In genomic region chr5:108671757-108672156, GRCm38 (mm10) we compare ENCODE assay signal across 22 mouse cellular contexts. TPM values are rescaled to one million over a fixed set of nuclear protein-coding genes. Genes with fewer than 3 reads are reported as not detected.
DNase-seq lines count a peak whose midpoint lies in the region; ATAC-seq and TF ChIP-seq lines count a peak whose summit lies in the region.
"Had no signal": no experiment of that assay in that cellular context is flagged by ENCODE, and none has a peak within 500 bp of the region (broad histone marks: within the 10 kb centered on the region; RNA-seq: fewer than 3 reads in every experiment).

No protein-coding gene starts in this region.

- no peak for ATAC-seq in hindbrain, postnatal 0 days
- no peak for ATAC-seq in hindbrain, embryonic 13.5 days (ENCODE audit: low FRiP score)
- ATAC-seq in liver, embryonic 12.5 days: no peak
- no peak for ATAC-seq in liver, embryonic 11.5 days (replicated peaks; ENCODE audit: low FRiP score)

- WGBS in hindbrain, postnatal 0 days: 95% methylated on average over 12 of the region's 12 CpGs
- 95% methylated on average over 12 of the region's 12 CpGs for WGBS in hindbrain, embryonic 13.5 days
- WGBS in liver, embryonic 12.5 days (ENCODE audit: insufficient replicate concordance): 88% methylated on average over 12 of the region's 12 CpGs
- 94% methylated on average over 12 of the region's 12 CpGs for WGBS in liver, embryonic 11.5 days

- H3K4me1 ChIP-seq in hindbrain, postnatal 0 days (ENCODE audit: insufficient read depth, low read length): peaks cover 2% of the 10 kb centered on the region; the same call in 1 of the 2 replicates
- H3K4me1 ChIP-seq in hindbrain, embryonic 13.5 days (replicated peaks): peaks cover 26% of the 10 kb centered on the region
- H3K4me1 ChIP-seq in liver, embryonic 12.5 days: peaks cover 80% of the 10 kb centered on the region
- peaks cover 28% of the 10 kb centered on the region for H3K4me1 ChIP-seq in liver, embryonic 11.5 days (replicated peaks; ENCODE audit: control insufficient read depth, insufficient read depth, low read length)

- DNase-seq in hindbrain, postnatal 0 days (ENCODE audit: low spot score): no peak
- DNase-seq in liver, embryonic 11.5 days (ENCODE audit: low spot score): no peak
- DNase-seq in R1 (ENCODE audit: low read depth, low spot score): peak; percentile 49
- peak; percentile 17 for DNase-seq in naive thymus-derived CD4-positive, alpha-beta T cell, adult 2 months (ENCODE audit: low read depth)
- DNase-seq in left cerebral cortex, postnatal 4 days: no peak
- no peak for DNase-seq in frontal cortex, adult 2 months (ENCODE audit: extremely low spot score in 1 of 2, low spot score in 1 of 2)
- DNase-seq: adrenal gland, postnatal 10 days; cerebellum, adult 11 months; cerebellum, postnatal 36 days; gastrocnemius, adult 2 months; heart, postnatal 14 days; lung, adult 2 months; lung, postnatal 4 days; spleen, adult 18-20 months; thymus, adult 2 months had no signal

- intact Hi-C loops in left cerebral cortex, postnatal 4 days (cut with DNase I): no loop called here

- H3K9ac ChIP-seq in hindbrain, postnatal 0 days (replicated peaks; ENCODE audit: low read length): no peak overlapping the region
- H3K9ac ChIP-seq in hindbrain, embryonic 13.5 days: no peak overlapping the region
- no peak overlapping the region for H3K9ac ChIP-seq in liver, embryonic 12.5 days
- H3K9ac ChIP-seq in liver, embryonic 11.5 days (ENCODE audit: low read depth, low read length): no peak overlapping the region
- H3K9ac ChIP-seq: heart, embryonic 12.5 days; hindbrain, embryonic 12.5 days; neural tube, embryonic 13.5 days had no signal

- H3K4me3 ChIP-seq in hindbrain, postnatal 0 days (ENCODE audit: low read length): no peak overlapping the region
- H3K4me3 ChIP-seq in hindbrain, embryonic 13.5 days: no peak overlapping the region
- no peak overlapping the region for H3K4me3 ChIP-seq in liver, embryonic 12.5 days
- no peak overlapping the region for H3K4me3 ChIP-seq in liver, embryonic 11.5 days (ENCODE audit: low read depth, low read length)
- H3K4me3 ChIP-seq: embryonic facial prominence, embryonic 10.5 days; gastrocnemius, adult 2 months; heart, embryonic 12.5 days; hindbrain, embryonic 12.5 days; midbrain, embryonic 10.5 days; neural tube, embryonic 13.5 days had no signal

- H3K4me2 ChIP-seq in hindbrain, postnatal 0 days (ENCODE audit: low read depth, low read length): no peak overlapping the region
- no peak overlapping the region for H3K4me2 ChIP-seq in hindbrain, embryonic 13.5 days
- H3K4me2 ChIP-seq in liver, embryonic 12.5 days: no peak overlapping the region
- no peak overlapping the region for H3K4me2 ChIP-seq in liver, embryonic 11.5 days
- H3K4me2 ChIP-seq: heart, embryonic 12.5 days; hindbrain, embryonic 12.5 days; neural tube, embryonic 13.5 days had no signal

- H3K27me3 ChIP-seq in hindbrain, postnatal 0 days (ENCODE audit: insufficient read depth, low read length): no peaks in the 10 kb centered on the region
- H3K27me3 ChIP-seq in hindbrain, embryonic 13.5 days: no peaks in the 10 kb centered on the region
- no peaks in the 10 kb centered on the region for H3K27me3 ChIP-seq in liver, embryonic 12.5 days (replicated peaks)
- H3K27me3 ChIP-seq in liver, embryonic 11.5 days (replicated peaks; ENCODE audit: control insufficient read depth, insufficient read depth, low read length): no peaks in the 10 kb centered on the region
- H3K27me3 ChIP-seq: heart, embryonic 12.5 days; hindbrain, embryonic 12.5 days; neural tube, embryonic 13.5 days had no signal

- no peak overlapping the region for H3K27ac ChIP-seq in hindbrain, postnatal 0 days
- H3K27ac ChIP-seq in hindbrain, embryonic 13.5 days: no peak overlapping the region
- peak overlapping the region; percentile 49; the same call in 1 of the 2 replicates for H3K27ac ChIP-seq in liver, embryonic 12.5 days
- H3K27ac ChIP-seq in liver, embryonic 11.5 days (ENCODE audit: low read depth, low read length): no peak overlapping the region
- H3K27ac ChIP-seq: embryonic facial prominence, embryonic 10.5 days; gastrocnemius, adult 2 months; hindbrain, embryonic 12.5 days; midbrain, embryonic 10.5 days; neural tube, embryonic 13.5 days had no signal

- H3K36me3 ChIP-seq in hindbrain, postnatal 0 days (ENCODE audit: insufficient read depth, low read length): peaks cover 6% of the 10 kb centered on the region
- peaks cover 27% of the 10 kb centered on the region for H3K36me3 ChIP-seq in hindbrain, embryonic 13.5 days
- peaks cover 30% of the 10 kb centered on the region for H3K36me3 ChIP-seq in liver, embryonic 12.5 days
- H3K36me3 ChIP-seq in liver, embryonic 11.5 days (ENCODE audit: control insufficient read depth, insufficient read depth, low read length): peaks cover 16% of the 10 kb centered on the region

- no peaks in the 10 kb centered on the region for H3K9me3 ChIP-seq in hindbrain, postnatal 0 days (ENCODE audit: low read length)
- no peaks in the 10 kb centered on the region for H3K9me3 ChIP-seq in hindbrain, embryonic 13.5 days
- no peaks in the 10 kb centered on the region for H3K9me3 ChIP-seq in liver, embryonic 12.5 days (replicated peaks)
- H3K9me3 ChIP-seq in liver, embryonic 11.5 days (ENCODE audit: control insufficient read depth, low read length): no peaks in the 10 kb centered on the region
- H3K9me3 ChIP-seq: embryonic facial prominence, embryonic 10.5 days; heart, embryonic 12.5 days; hindbrain, embryonic 12.5 days; midbrain, embryonic 10.5 days; neural tube, embryonic 13.5 days had no signal

- TF ChIP-seq CTCF in hindbrain, postnatal 0 days (IDR thresholded peaks at IDR 0.05; ENCODE audit: low read depth): peak; percentile 32

RNA-seq across cellular contexts. Expression of gene Dgkq, which starts 2.3 kb away (rescaled TPM):
- 48.2 and 64.4 TPM in 2 replicates for total RNA-seq in hindbrain, postnatal 0 days (2014; rRNA removed)
- 19.3 and 20.0 TPM in 2 replicates for polyA plus RNA-seq in hindbrain, postnatal 0 days (2015; fragmentation: Nextera tagmentation; extraction: Ambion mirVana)
- 23.8 and 27.2 TPM in 2 replicates for polyA plus RNA-seq in hindbrain, embryonic 13.5 days (2015; fragmentation: Nextera tagmentation; extraction: Ambion mirVana)
- 6.2 and 7.1 TPM in 2 replicates for polyA plus RNA-seq in liver, embryonic 12.5 days (2016; fragmentation: Nextera tagmentation; extraction: Ambion mirVana)
- 5.8 and 8.8 TPM in 2 replicates for polyA plus RNA-seq in liver, embryonic 11.5 days (2014; fragmentation: Nextera tagmentation; extraction: Ambion mirVana)
- total RNA-seq in left cerebral cortex, postnatal 4 days (2021): 10 to 100 TPM; 55.4 to 68.1 TPM
- 52.4 and 59.1 TPM in 2 replicates for polyA plus RNA-seq in frontal cortex, adult 2 months (2012; rRNA removed)

RNA-seq across cellular contexts. Expression of gene Slc26a1, which starts 3.6 kb away (rescaled TPM):
- total RNA-seq in hindbrain, postnatal 0 days (2014; rRNA removed): 6.3 and 12.6 TPM in 2 replicates
- 3.5 and 3.6 TPM in 2 replicates for polyA plus RNA-seq in hindbrain, postnatal 0 days (2015; fragmentation: Nextera tagmentation; extraction: Ambion mirVana)
- 2.0 and 2.7 TPM in 2 replicates for polyA plus RNA-seq in hindbrain, embryonic 13.5 days (2015; fragmentation: Nextera tagmentation; extraction: Ambion mirVana)
- 12.7 and 12.9 TPM in 2 replicates for polyA plus RNA-seq in liver, embryonic 12.5 days (2016; fragmentation: Nextera tagmentation; extraction: Ambion mirVana)
- 11.6 and 14.4 TPM in 2 replicates for polyA plus RNA-seq in liver, embryonic 11.5 days (2014; fragmentation: Nextera tagmentation; extraction: Ambion mirVana)
- 1 to 10 TPM; 3.8 to 4.2 TPM for total RNA-seq in left cerebral cortex, postnatal 4 days (2021)
- 1.4 and 1.7 TPM in 2 replicates for polyA plus RNA-seq in frontal cortex, adult 2 months (2012; rRNA removed)
- total RNA-seq: gastrocnemius, adult 2 months; heart, postnatal 14 days had no signal

RNA-seq across cellular contexts. Expression of gene Idua, which starts 11.6 kb away (rescaled TPM):
- 4.9 and 11.4 TPM in 2 replicates for total RNA-seq in hindbrain, postnatal 0 days (2014; rRNA removed)
- 8.0 and 8.2 TPM in 2 replicates for polyA plus RNA-seq in hindbrain, postnatal 0 days (2015; fragmentation: Nextera tagmentation; extraction: Ambion mirVana)
- 9.8 and 12.3 TPM in 2 replicates for polyA plus RNA-seq in hindbrain, embryonic 13.5 days (2015; fragmentation: Nextera tagmentation; extraction: Ambion mirVana)
- polyA plus RNA-seq in liver, embryonic 12.5 days (2016; fragmentation: Nextera tagmentation; extraction: Ambion mirVana): 5.9 TPM in 2 replicates
- polyA plus RNA-seq in liver, embryonic 11.5 days (2014; fragmentation: Nextera tagmentation; extraction: Ambion mirVana): 9.8 and 10.1 TPM in 2 replicates
- total RNA-seq in left cerebral cortex, postnatal 4 days (2021): 1 to 10 TPM; 9.8 to 9.9 TPM
- polyA plus RNA-seq in frontal cortex, adult 2 months (2012; rRNA removed): 29.2 and 29.7 TPM in 2 replicates

RNA-seq across cellular contexts. Expression of gene Fgfrl1, which starts 20.4 kb away (rescaled TPM):
- 38.5 and 42.7 TPM in 2 replicates for total RNA-seq in hindbrain, postnatal 0 days (2014; rRNA removed)
- polyA plus RNA-seq in hindbrain, postnatal 0 days (2015; fragmentation: Nextera tagmentation; extraction: Ambion mirVana): 11.3 and 12.1 TPM in 2 replicates
- polyA plus RNA-seq in hindbrain, embryonic 13.5 days (2015; fragmentation: Nextera tagmentation; extraction: Ambion mirVana): 4.7 and 5.8 TPM in 2 replicates
- 18.0 and 18.6 TPM in 2 replicates for polyA plus RNA-seq in liver, embryonic 12.5 days (2016; fragmentation: Nextera tagmentation; extraction: Ambion mirVana)
- polyA plus RNA-seq in liver, embryonic 11.5 days (2014; fragmentation: Nextera tagmentation; extraction: Ambion mirVana): 21.3 and 22.1 TPM in 2 replicates
- total RNA-seq in left cerebral cortex, postnatal 4 days (2021): 10 to 100 TPM; 17.3 to 17.6 TPM
- polyA plus RNA-seq in frontal cortex, adult 2 months (2012; rRNA removed): 38.9 and 42.3 TPM in 2 replicates

RNA-seq across cellular contexts. Expression of gene Tmem175, which starts 42.2 kb away (rescaled TPM):
- 43.6 and 50.0 TPM in 2 replicates for total RNA-seq in hindbrain, postnatal 0 days (2014; rRNA removed)
- 38.7 and 40.6 TPM in 2 replicates for polyA plus RNA-seq in hindbrain, postnatal 0 days (2015; fragmentation: Nextera tagmentation; extraction: Ambion mirVana)
- 23.9 and 26.4 TPM in 2 replicates for polyA plus RNA-seq in hindbrain, embryonic 13.5 days (2015; fragmentation: Nextera tagmentation; extraction: Ambion mirVana)
- polyA plus RNA-seq in liver, embryonic 12.5 days (2016; fragmentation: Nextera tagmentation; extraction: Ambion mirVana): 16.1 and 17.8 TPM in 2 replicates
- polyA plus RNA-seq in liver, embryonic 11.5 days (2014; fragmentation: Nextera tagmentation; extraction: Ambion mirVana): 24.7 and 30.4 TPM in 2 replicates
- total RNA-seq in left cerebral cortex, postnatal 4 days (2021): 10 to 100 TPM; 24.3 to 25.3 TPM
- 63.1 and 66.6 TPM in 2 replicates for polyA plus RNA-seq in frontal cortex, adult 2 months (2012; rRNA removed)

Comparison
In these comparisons a context has a peak if more than half of its experiments do, and no peak if none do; other contexts are left out.
1. DNase-seq: peak in R1 (single experiment) and naive thymus-derived CD4-positive, alpha-beta T cell, adult 2 months (single experiment); none in hindbrain, postnatal 0 days (single experiment), liver, embryonic 11.5 days (single experiment), left cerebral cortex, postnatal 4 days (single experiment) and frontal cortex, adult 2 months (0 of 2).